Mouse (Mus musculus) megakaryocyte, embryonic 14.5 days (primary cell): Measurements from ENCODE around the gene Rgmb. TPM values are rescaled to one million over a fixed set of nuclear protein-coding genes. Genes with fewer than 3 reads are reported as not detected.

Source experiments
- H3K27me3 ChIP-seq: replicated peaks from 2 replicates; pipeline ENCODE3; 2012; ENCODE audit warnings: inconsistent platforms
- H3K36me3 ChIP-seq: replicated peaks from 2 replicates; pipeline ENCODE3; 2012; ENCODE audit warnings: low read length, inconsistent platforms, mixed read lengths
- H3K4me1 ChIP-seq: 2 replicates; pipeline ENCODE4 v1.6.1; 2012; ENCODE audit warnings: inconsistent platforms
- H3K4me3 ChIP-seq: replicated peaks from 2 replicates; pipeline ENCODE3; 2012; ENCODE audit warnings: moderate library complexity, mild to moderate bottlenecking, inconsistent platforms
- H3K9me3 ChIP-seq: 2 replicates; pipeline ENCODE4 v1.6.1; 2012; ENCODE audit warnings: inconsistent platforms
- FLI1 ChIP-seq: IDR thresholded peaks from 2 replicates; pipeline ENCODE4 v1.6.1; 2012; ENCODE audit warnings: low read length, inconsistent platforms, mixed read lengths
- GATA1 ChIP-seq: IDR thresholded peaks from 3 replicates; pipeline ENCODE4 v1.6.1; 2012; ENCODE audit warnings: mixed read lengths, low read length, inconsistent platforms, borderline replicate concordance
- polyA plus RNA-seq: library from polyadenylated mRNA; stranded (reverse); fragments of >175 nt; gene quantifications from 2 replicates; pipeline ENCODE4 v1.2.3, GENCODE M21; 2012; ENCODE audit warnings: low replicate concordance; ENCODE audit not compliant: insufficient read depth

The Rgmb gene
- polyA plus RNA-seq, 1 experiment, result 0.28 TPM

GRCm38 (mm10) chr17:15823215-15823614 lies 7.6 kb downstream of the Rgmb start:
- H3K36me3 ChIP-seq, result no peaks in the 10 kb centered on the region
- H3K27me3 ChIP-seq, result peaks cover 61% of the 10 kb centered on the region
- no peak overlapping the region for H3K4me3 ChIP-seq
- peaks cover 20% of the 10 kb centered on the region for H3K4me1 ChIP-seq
- TF ChIP-seq GATA1, result no peak
- no peak for TF ChIP-seq FLI1
- H3K9me3 ChIP-seq, result peaks cover 17% of the 10 kb centered on the region

GRCm38 (mm10) chr17:15822376-15822775 lies 8.5 kb downstream of the Rgmb start:
- H3K9me3 ChIP-seq, result peaks cover 17% of the 10 kb centered on the region
- no peak overlapping the region for H3K4me3 ChIP-seq

GRCm38 (mm10) chr17:15821706-15822105 lies 9.1 kb downstream of the Rgmb start:
- Histone ChIP-seq H3K4me3 (no peak overlapping the region), H3K9me3 (peaks cover 14% of the 10 kb centered on the region), H3K27me3 (peaks cover 46% of the 10 kb centered on the region), H3K36me3 (no peaks in the 10 kb centered on the region), H3K4me1 (peaks cover 15% of the 10 kb centered on the region)
- TF ChIP-seq GATA1, result no peak
- TF ChIP-seq FLI1, result no peak

More at GRCm38 (mm10) chr17:15822376-15822775, 8.5 kb downstream of the Rgmb start:
- Histone ChIP-seq H3K36me3 (no peaks in the 10 kb centered on the region), H3K4me1 (peaks cover 20% of the 10 kb centered on the region), H3K27me3 (peaks cover 52% of the 10 kb centered on the region)
- TF ChIP-seq GATA1 (no peak), FLI1 (no peak)

GRCm38 (mm10) chr17:15820761-15821160 lies 10.1 kb downstream of the Rgmb start:
- peaks cover 7% of the 10 kb centered on the region for H3K9me3 ChIP-seq
- H3K36me3 ChIP-seq, result no peaks in the 10 kb centered on the region
- peaks cover 36% of the 10 kb centered on the region for H3K27me3 ChIP-seq
- TF ChIP-seq FLI1 (no peak), GATA1 (no peak)
- H3K4me3 ChIP-seq, result no peak overlapping the region
- peaks cover 6% of the 10 kb centered on the region for H3K4me1 ChIP-seq

- H3K36me3 ChIP-seq, result no peaks in the 10 kb centered on the region
- no peak overlapping the region for H3K4me3 ChIP-seq
- H3K27me3 ChIP-seq, result peaks cover 30% of the 10 kb centered on the region
- TF ChIP-seq GATA1, result no peak
- no peak for TF ChIP-seq FLI1
- H3K9me3 ChIP-seq, result peaks cover 7% of the 10 kb centered on the region
- no peaks in the 10 kb centered on the region; the same call in 1 of the 2 replicates for H3K4me1 ChIP-seq
These were observed 10.7 kb downstream of the Rgmb start for GRCm38 (mm10) chr17:15820146-15820545.

- H3K9me3 ChIP-seq, result no peaks in the 10 kb centered on the region
- no peak overlapping the region for H3K4me3 ChIP-seq
- no peaks in the 10 kb centered on the region for H3K36me3 ChIP-seq
- H3K27me3 ChIP-seq, result peaks cover 14% of the 10 kb centered on the region
- TF ChIP-seq GATA1, result no peak
- no peak for TF ChIP-seq FLI1
- H3K4me1 ChIP-seq, result no peaks in the 10 kb centered on the region
These were observed 12.5 kb downstream of the Rgmb start for GRCm38 (mm10) chr17:15818372-15818771.

GRCm38 (mm10) chr17:15817634-15818033 lies 13.2 kb downstream of the Rgmb start:
- H3K27me3 ChIP-seq, result peaks cover 10% of the 10 kb centered on the region
- no peaks in the 10 kb centered on the region for H3K36me3 ChIP-seq
- TF ChIP-seq FLI1 (no peak), GATA1 (no peak)
- no peaks in the 10 kb centered on the region for H3K4me1 ChIP-seq
- H3K4me3 ChIP-seq, result no peak overlapping the region
- H3K9me3 ChIP-seq, result no peaks in the 10 kb centered on the region

- TF ChIP-seq FLI1 (no peak), GATA1 (no peak)
- Histone ChIP-seq H3K9me3 (no peaks in the 10 kb centered on the region), H3K4me3 (no peak overlapping the region), H3K4me1 (no peaks in the 10 kb centered on the region), H3K27me3 (peaks cover 8% of the 10 kb centered on the region), H3K36me3 (no peaks in the 10 kb centered on the region)
These were observed 13.8 kb downstream of the Rgmb start for GRCm38 (mm10) chr17:15817096-15817450.

GRCm38 (mm10) chr17:15816379-15817095 lies 14.3 kb downstream of the Rgmb start:
- no peaks in the 10 kb centered on the region for H3K4me1 ChIP-seq
- no peaks in the 10 kb centered on the region for H3K9me3 ChIP-seq
- H3K4me3 ChIP-seq, result no peak overlapping the region
- no peaks in the 10 kb centered on the region for H3K36me3 ChIP-seq
- peaks cover 9% of the 10 kb centered on the region for H3K27me3 ChIP-seq
- TF ChIP-seq GATA1, result no peak
- no peak for TF ChIP-seq FLI1

GRCm38 (mm10) chr17:15815312-15816018 lies 15.4 kb downstream of the Rgmb start:
- Histone ChIP-seq H3K4me1 (no peaks in the 10 kb centered on the region), H3K36me3 (no peaks in the 10 kb centered on the region), H3K4me3 (no peak overlapping the region), H3K9me3 (no peaks in the 10 kb centered on the region), H3K27me3 (peaks cover 4% of the 10 kb centered on the region)
- TF ChIP-seq GATA1 (no peak), FLI1 (no peak)
